Mouse (Mus musculus): ENCODE measurements around the gene Ctse. TPM values are rescaled to one million over a fixed set of nuclear protein-coding genes. Genes with fewer than 3 reads are reported as not detected.

Gene Ctse
- polyA plus RNA-seq, 1 experiment from 2014 or later = 0.49 TPM

GRCm38 (mm10) chr1:131718952-131719694 lies 81.0 kb downstream of the Ctse start:
- H3K4me3 ChIP-seq (ENCODE audit: low read depth, low read length) = no peak overlapping the region
- no peak overlapping the region for H3K4me2 ChIP-seq (ENCODE audit: low read depth)
- 62% methylated on average over 16 of the region's 16 CpGs for WGBS
- no peaks in the 10 kb centered on the region for H3K36me3 ChIP-seq (ENCODE audit: control insufficient read depth, insufficient read depth, low read length)
- ATAC-seq (ENCODE audit: insufficient read depth, low FRiP score, low TSS enrichment) (no peak), DNase-seq (ENCODE audit: low spot score) (no peak)
- no peaks in the 10 kb centered on the region for H3K4me1 ChIP-seq (ENCODE audit: control insufficient read depth, insufficient read depth, low read length)
- no peaks in the 10 kb centered on the region for H3K9me3 ChIP-seq (ENCODE audit: control insufficient read depth, low read length)
- H3K27ac ChIP-seq (ENCODE audit: low read depth, low read length) = no peak overlapping the region
- no peaks in the 10 kb centered on the region for H3K27me3 ChIP-seq (ENCODE audit: control insufficient read depth, insufficient read depth, low read length)
- no peak overlapping the region for H3K9ac ChIP-seq (ENCODE audit: low read length)

- no peak for ATAC-seq (ENCODE audit: insufficient read depth, low FRiP score, low TSS enrichment)
- DNase-seq (ENCODE audit: low spot score) = no peak
- no peaks in the 10 kb centered on the region for H3K36me3 ChIP-seq (ENCODE audit: control insufficient read depth, insufficient read depth, low read length)
- no peaks in the 10 kb centered on the region for H3K4me1 ChIP-seq (ENCODE audit: control insufficient read depth, insufficient read depth, low read length)
- H3K27ac ChIP-seq (ENCODE audit: low read depth, low read length) = no peak overlapping the region
- H3K9me3 ChIP-seq (ENCODE audit: control insufficient read depth, low read length) = no peaks in the 10 kb centered on the region
- no peak overlapping the region for H3K4me3 ChIP-seq (ENCODE audit: low read depth, low read length)
- WGBS = 81% methylated on average over 3 of the region's 3 CpGs
- H3K27me3 ChIP-seq (ENCODE audit: control insufficient read depth, insufficient read depth, low read length) = no peaks in the 10 kb centered on the region
- H3K4me2 ChIP-seq (ENCODE audit: low read depth) = no peak overlapping the region
- no peak overlapping the region for H3K9ac ChIP-seq (ENCODE audit: low read length)
Measured at GRCm38 (mm10) chr1:131721989-131722388, 83.9 kb downstream of the Ctse start.

- Histone ChIP-seq H3K9ac (ENCODE audit: low read length) (no peak overlapping the region), H3K4me1 (ENCODE audit: control insufficient read depth, insufficient read depth, low read length) (no peaks in the 10 kb centered on the region), H3K27ac (ENCODE audit: low read depth, low read length) (no peak overlapping the region), H3K27me3 (ENCODE audit: control insufficient read depth, insufficient read depth, low read length) (no peaks in the 10 kb centered on the region), H3K36me3 (ENCODE audit: control insufficient read depth, insufficient read depth, low read length) (no peaks in the 10 kb centered on the region), H3K9me3 (ENCODE audit: control insufficient read depth, low read length) (no peaks in the 10 kb centered on the region), H3K4me3 (ENCODE audit: low read depth, low read length) (no peak overlapping the region), H3K4me2 (ENCODE audit: low read depth) (no peak overlapping the region)
- no peak for DNase-seq (ENCODE audit: low spot score)
- 76% methylated on average over 4 of the region's 4 CpGs for WGBS
- ATAC-seq (ENCODE audit: insufficient read depth, low FRiP score, low TSS enrichment) = no peak
Measured at GRCm38 (mm10) chr1:131723549-131723948, 85.4 kb downstream of the Ctse start.

Other genes starting within 250 kb of the Ctse start
- gene Srgap2, start 111.0 kb upstream of the Ctse start, polyA plus RNA-seq (2014; fragmentation: Nextera tagmentation; extraction: Ambion mirVana) = 15.2 and 15.8 TPM in 2 replicates
- gene Fam72a, start 110.4 kb upstream of the Ctse start, polyA plus RNA-seq (2014; fragmentation: Nextera tagmentation; extraction: Ambion mirVana) = 2.7 and 3.0 TPM in 2 replicates
- gene Avpr1b, start 39.1 kb upstream of the Ctse start, polyA plus RNA-seq (2014; fragmentation: Nextera tagmentation; extraction: Ambion mirVana) = not detected in 2 replicates
- gene Rab7b, start 50.4 kb downstream of the Ctse start, polyA plus RNA-seq (2014; fragmentation: Nextera tagmentation; extraction: Ambion mirVana) = 0.62 and 0.99 TPM in 2 replicates
- gene Slc26a9, start 105.7 kb downstream of the Ctse start, polyA plus RNA-seq (2014; fragmentation: Nextera tagmentation; extraction: Ambion mirVana) = not detected in 2 replicates
- gene Pm20d1, start 159.1 kb downstream of the Ctse start, polyA plus RNA-seq (2014; fragmentation: Nextera tagmentation; extraction: Ambion mirVana) = 0.72 and 2.3 TPM in 2 replicates
- gene Slc41a1, start 189.2 kb downstream of the Ctse start, polyA plus RNA-seq (2014; fragmentation: Nextera tagmentation; extraction: Ambion mirVana) = 9.3 and 10.2 TPM in 2 replicates
- gene Rab29, start 228.9 kb downstream of the Ctse start, polyA plus RNA-seq (2014; fragmentation: Nextera tagmentation; extraction: Ambion mirVana) = 10.3 and 10.4 TPM in 2 replicates

Data from neural tube, embryonic 11.5 days (tissue).